Mouse (Mus musculus): ENCODE measurements around the gene Gm10282. TPM values are rescaled to one million over a fixed set of nuclear protein-coding genes. Genes with fewer than 3 reads are reported as not detected.

The Gm10282 gene
- polyA plus RNA-seq, 1 experiment from 2014 or later: 1.1 TPM

- H3K27ac ChIP-seq: peak within 1 kb of the TSS; percentile 74
Observed at GRCm38 (mm10) chr8:72318801-72319322, 13.8 kb upstream of the Gm10282 start, which contains the start of gene Klf2. Gene Klf2, plus strand, starts transcription at chr8:72319033.

GRCm38 (mm10) chr8:72317741-72318301 lies 12.8 kb upstream of the Gm10282 start:
- no peak overlapping the region for H3K4me3 ChIP-seq (ENCODE audit: inconsistent target)
- 59% methylated on average over 5 of the region's 5 CpGs for WGBS (ENCODE audit: missing documents)
- H3K36me3 ChIP-seq (ENCODE audit: inconsistent target): no peaks in the 10 kb centered on the region
- peaks cover 26% of the 10 kb centered on the region for H3K79me2 ChIP-seq (ENCODE audit: inconsistent target)
- H3K27ac ChIP-seq: peak overlapping the region; percentile 74

More at GRCm38 (mm10) chr8:72318801-72319322, 13.8 kb upstream of the Gm10282 start, which contains the start of gene Klf2:
- Histone ChIP-seq H3K79me2 (ENCODE audit: inconsistent target) (peaks cover 26% of the 10 kb centered on the region), H3K4me3 (ENCODE audit: inconsistent target) (peak within 1 kb of the TSS; percentile 66), H3K36me3 (ENCODE audit: inconsistent target) (no peaks in the 10 kb centered on the region)
- 2% methylated on average over 44 of the region's 46 CpGs for WGBS (ENCODE audit: missing documents)

- H3K79me2 ChIP-seq (ENCODE audit: inconsistent target): peaks cover 18% of the 10 kb centered on the region
- H3K4me3 ChIP-seq (ENCODE audit: inconsistent target): no peak overlapping the region
- no peak overlapping the region for H3K27ac ChIP-seq
- no peaks in the 10 kb centered on the region for H3K36me3 ChIP-seq (ENCODE audit: inconsistent target)
- 94% methylated on average over 10 of the region's 10 CpGs for WGBS (ENCODE audit: missing documents)
Observed at GRCm38 (mm10) chr8:72316053-72316695, 11.1 kb upstream of the Gm10282 start.

DNA sequence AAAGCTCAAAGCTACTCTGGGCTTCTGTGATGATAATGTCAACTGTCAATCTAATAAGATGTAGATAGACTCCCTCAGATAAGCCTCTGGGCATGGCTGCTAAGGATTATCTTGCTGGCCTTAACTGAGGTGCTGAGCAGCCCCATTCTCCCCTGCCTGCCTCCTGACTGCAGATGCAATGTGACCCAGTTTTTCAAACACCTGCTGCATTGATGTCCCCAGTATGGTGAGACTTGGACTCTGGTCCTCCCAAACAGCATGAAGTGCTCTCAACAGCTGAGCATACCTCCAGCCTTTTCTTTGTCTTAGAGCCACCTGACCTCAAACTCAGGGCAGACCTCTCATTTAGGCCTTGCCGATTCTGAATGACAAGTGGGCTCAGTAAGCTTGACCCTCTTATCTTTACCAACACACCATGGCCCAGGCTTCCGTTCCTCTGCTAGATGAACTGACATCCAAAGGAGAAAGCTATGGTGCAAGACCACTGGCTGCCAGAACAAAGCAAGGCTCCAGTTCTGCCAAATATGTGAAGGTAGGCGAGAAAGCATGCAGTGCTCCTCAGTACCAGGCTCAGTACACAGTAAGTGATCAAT lies 8.0 kb upstream of the Gm10282 start:
- no peak overlapping the region for H3K27ac ChIP-seq
- 90% methylated on average over 3 of the region's 3 CpGs for WGBS (ENCODE audit: missing documents)

GRCm38 (mm10) chr8:72310849-72311506 lies 5.9 kb upstream of the Gm10282 start:
- Histone ChIP-seq H3K36me3 (ENCODE audit: inconsistent target) (no peaks in the 10 kb centered on the region), H3K27ac (no peak overlapping the region), H3K79me2 (ENCODE audit: inconsistent target) (no peaks in the 10 kb centered on the region), H3K4me3 (ENCODE audit: inconsistent target) (no peak overlapping the region)
- 87% methylated on average over 8 of the region's 8 CpGs for WGBS (ENCODE audit: missing documents)

More for the DNA sequence above, 8.0 kb upstream of the Gm10282 start:
- H3K36me3 ChIP-seq (ENCODE audit: inconsistent target): no peaks in the 10 kb centered on the region
- H3K4me3 ChIP-seq (ENCODE audit: inconsistent target): no peak overlapping the region
- no peaks in the 10 kb centered on the region for H3K79me2 ChIP-seq (ENCODE audit: inconsistent target)

- H3K27ac ChIP-seq: no peak overlapping the region
- no peak overlapping the region for H3K4me3 ChIP-seq (ENCODE audit: inconsistent target)
- 84% methylated on average over 6 of the region's 6 CpGs for WGBS (ENCODE audit: missing documents)
- H3K36me3 ChIP-seq (ENCODE audit: inconsistent target): no peaks in the 10 kb centered on the region
- no peaks in the 10 kb centered on the region for H3K79me2 ChIP-seq (ENCODE audit: inconsistent target)
Observed at GRCm38 (mm10) chr8:72308276-72308675, 3.2 kb upstream of the Gm10282 start.

DNA sequence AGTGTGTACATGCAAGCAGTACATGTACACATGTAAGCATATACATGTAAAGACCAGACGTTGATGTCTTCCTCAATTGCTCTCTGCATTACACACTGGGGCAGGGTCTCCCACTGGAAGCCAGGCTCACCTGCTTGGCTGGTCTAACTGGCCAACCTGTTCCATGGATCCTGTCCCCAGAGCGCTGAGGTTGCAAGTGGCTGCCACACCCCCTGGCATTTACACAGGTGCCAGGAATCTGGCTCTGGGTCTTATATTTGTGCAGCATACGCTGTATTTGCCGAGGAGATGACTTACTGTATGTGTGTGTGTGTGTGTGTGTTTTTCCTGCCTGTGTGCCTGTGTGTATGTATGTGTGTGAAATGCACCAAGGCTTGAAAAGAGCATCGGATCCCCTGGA lies 1.9 kb upstream of the Gm10282 start:
- H3K4me3 ChIP-seq (ENCODE audit: inconsistent target): no peak overlapping the region
- H3K79me2 ChIP-seq (ENCODE audit: inconsistent target): no peaks in the 10 kb centered on the region
- H3K36me3 ChIP-seq (ENCODE audit: inconsistent target): no peaks in the 10 kb centered on the region
- no peak overlapping the region for H3K27ac ChIP-seq
- 88% methylated on average over 4 of the region's 5 CpGs for WGBS (ENCODE audit: missing documents)

- H3K79me2 ChIP-seq (ENCODE audit: inconsistent target): no peaks in the 10 kb centered on the region
- H3K4me3 ChIP-seq (ENCODE audit: inconsistent target): peak overlapping the region; percentile 19
- WGBS (ENCODE audit: missing documents): 3% methylated on average over 8 of the region's 8 CpGs
- no peaks in the 10 kb centered on the region for H3K36me3 ChIP-seq (ENCODE audit: inconsistent target)
- peak overlapping the region; percentile 76 for H3K27ac ChIP-seq
Observed at GRCm38 (mm10) chr8:72303633-72304032, 1.4 kb downstream of the Gm10282 start.

GRCm38 (mm10) chr8:72302986-72303612 lies 2.0 kb downstream of the Gm10282 start:
- Histone ChIP-seq H3K4me3 (ENCODE audit: inconsistent target) (peak overlapping the region; percentile 19), H3K36me3 (ENCODE audit: inconsistent target) (no peaks in the 10 kb centered on the region), H3K27ac (peak overlapping the region; percentile 76), H3K79me2 (ENCODE audit: inconsistent target) (no peaks in the 10 kb centered on the region)
- WGBS (ENCODE audit: missing documents): 51% methylated on average over 7 of the region's 8 CpGs

GRCm38 (mm10) chr8:72301497-72301896 lies 3.6 kb downstream of the Gm10282 start:
- H3K27ac ChIP-seq: no peak overlapping the region
- no peaks in the 10 kb centered on the region for H3K79me2 ChIP-seq (ENCODE audit: inconsistent target)
- 98% methylated on average over 5 of the region's 5 CpGs for WGBS (ENCODE audit: missing documents)

DNA sequence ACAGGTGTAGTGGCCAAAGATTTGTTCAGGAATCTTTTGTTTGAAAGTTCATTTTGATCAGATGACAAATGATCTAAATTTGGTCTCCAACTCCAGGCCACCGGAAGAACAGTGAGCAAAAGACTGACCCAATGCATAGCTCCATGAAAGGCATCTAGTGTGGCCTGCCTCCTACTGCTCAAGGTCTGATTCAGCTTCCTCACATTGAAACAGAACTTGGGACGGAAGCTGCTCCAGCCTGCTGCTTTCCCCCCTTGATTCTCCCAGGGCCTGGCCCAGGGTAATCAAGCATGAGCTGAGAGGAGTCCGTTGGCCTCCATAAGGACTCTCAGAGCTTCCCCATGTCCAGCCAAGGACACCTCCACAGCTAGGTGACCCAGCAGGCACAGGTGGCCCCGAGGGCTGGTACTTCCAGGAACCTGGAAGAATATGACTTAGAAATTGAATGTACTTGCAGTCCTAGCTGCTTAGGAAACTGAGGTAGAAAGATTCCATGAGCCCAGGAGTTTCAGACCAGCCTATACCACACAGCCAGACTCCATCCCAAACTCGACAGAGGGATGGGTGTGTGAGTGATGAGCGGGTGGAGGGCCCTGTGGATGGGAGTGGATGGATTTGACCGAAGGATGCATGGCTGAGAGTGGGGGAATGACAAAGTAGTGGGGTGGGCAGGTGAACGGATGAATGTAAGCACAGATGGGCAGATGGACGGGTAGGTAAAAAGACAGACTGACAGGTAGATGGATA lies 4.2 kb downstream of the Gm10282 start:
- Histone ChIP-seq H3K79me2 (ENCODE audit: inconsistent target) (no peaks in the 10 kb centered on the region), H3K4me3 (ENCODE audit: inconsistent target) (no peak overlapping the region), H3K27ac (no peak overlapping the region), H3K36me3 (ENCODE audit: inconsistent target) (no peaks in the 10 kb centered on the region)
- WGBS (ENCODE audit: missing documents): 93% methylated on average over 9 of the region's 9 CpGs

More at GRCm38 (mm10) chr8:72301497-72301896, 3.6 kb downstream of the Gm10282 start:
- Histone ChIP-seq H3K36me3 (ENCODE audit: inconsistent target) (no peaks in the 10 kb centered on the region), H3K4me3 (ENCODE audit: inconsistent target) (no peak overlapping the region)

DNA sequence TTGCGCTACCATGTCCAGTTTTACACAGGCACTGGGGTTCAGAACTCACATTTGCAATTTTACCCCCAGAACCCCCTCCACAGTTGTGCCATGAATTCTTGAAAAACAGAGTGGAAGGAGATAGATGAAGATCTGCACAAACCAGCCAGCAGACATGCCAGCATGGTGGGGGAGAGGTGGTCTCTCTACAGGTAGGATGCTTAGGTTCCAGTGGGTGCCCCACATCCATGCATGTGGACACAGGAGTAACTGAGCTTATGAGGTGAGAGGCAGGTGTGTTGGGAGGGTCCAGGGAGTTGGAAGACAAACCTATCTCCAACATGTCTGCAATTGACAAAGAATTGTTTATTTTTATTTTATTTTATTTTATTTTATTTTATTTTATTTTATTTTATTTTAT lies 6.1 kb downstream of the Gm10282 start:
- H3K36me3 ChIP-seq (ENCODE audit: inconsistent target): no peaks in the 10 kb centered on the region
- H3K4me3 ChIP-seq (ENCODE audit: inconsistent target): no peak overlapping the region
- no peaks in the 10 kb centered on the region for H3K79me2 ChIP-seq (ENCODE audit: inconsistent target)
- H3K27ac ChIP-seq: no peak overlapping the region
- WGBS (ENCODE audit: missing documents): 100% methylated on average over 1 of the region's 1 CpGs

DNA sequence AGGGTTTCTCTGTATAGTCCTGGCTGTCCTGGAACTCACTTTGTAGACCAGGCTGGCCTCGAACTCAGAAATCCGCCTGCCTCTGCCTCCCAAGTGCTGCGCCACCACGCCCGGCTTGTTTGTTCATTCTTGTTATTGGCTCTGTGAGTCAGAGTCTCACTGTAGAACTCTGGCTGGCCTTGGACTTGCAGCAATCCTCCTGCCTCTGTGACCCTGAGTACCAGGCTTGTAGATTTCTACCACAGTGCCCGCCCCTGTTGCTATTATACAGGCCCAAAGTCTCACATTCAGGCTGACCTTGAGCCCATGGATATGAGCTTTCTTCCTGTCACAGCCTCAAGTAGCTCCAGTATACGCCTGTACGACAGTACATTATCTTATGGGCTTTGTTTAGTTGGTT lies 8.5 kb downstream of the Gm10282 start:
- H3K36me3 ChIP-seq (ENCODE audit: inconsistent target): no peaks in the 10 kb centered on the region
- no peaks in the 10 kb centered on the region for H3K79me2 ChIP-seq (ENCODE audit: inconsistent target)
- H3K27ac ChIP-seq: peak overlapping the region; percentile 91
- 100% methylated on average over 7 of the region's 8 CpGs for WGBS (ENCODE audit: missing documents)
- no peak overlapping the region for H3K4me3 ChIP-seq (ENCODE audit: inconsistent target)

DNA sequence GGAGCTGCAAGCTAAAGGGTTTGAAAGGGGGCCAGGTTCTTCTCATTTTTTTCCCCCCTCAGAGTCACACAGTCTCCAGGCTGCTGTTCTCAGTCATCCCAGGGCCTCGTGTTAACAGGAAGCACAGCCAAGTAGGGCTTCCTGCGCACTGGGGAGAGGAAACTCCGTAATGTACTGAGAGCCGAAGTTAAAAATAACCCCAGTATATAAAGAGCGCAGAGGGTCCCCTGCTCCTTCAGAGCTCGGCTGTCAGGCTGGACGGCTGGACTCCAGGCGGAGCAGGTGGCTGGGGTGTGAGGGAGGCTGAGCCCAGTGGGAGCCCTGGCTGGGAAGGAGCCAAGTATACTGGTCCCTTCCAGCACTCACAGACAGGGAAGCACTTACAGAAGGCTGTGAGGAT lies 9.4 kb downstream of the Gm10282 start:
- Histone ChIP-seq H3K27ac (peak overlapping the region; percentile 91), H3K4me3 (ENCODE audit: inconsistent target) (no peak overlapping the region), H3K79me2 (ENCODE audit: inconsistent target) (no peaks in the 10 kb centered on the region), H3K36me3 (ENCODE audit: inconsistent target) (no peaks in the 10 kb centered on the region)
- WGBS (ENCODE audit: missing documents): under 1% methylated on average over 8 of the region's 8 CpGs
